Mouse (Mus musculus): ENCODE results near the gene Cyp2s1. TPM values are rescaled to one million over a fixed set of nuclear protein-coding genes. Genes with fewer than 3 reads are reported as not detected.

Cyp2s1 gene
- 1 to 10 TPM; 6.1 to 7.0 TPM for total RNA-seq (2021)

GRCm38 (mm10) chr7:25816241-25816919, at the start of gene Cyp2s1:
Gene Cyp2s1 (minus strand): TSS chr7:25816913.
- no peak for DNase-seq
- intact Hi-C loops (cut with DNase I), result no loop called here

- no peak for DNase-seq
- intact Hi-C loops (cut with DNase I), result no loop called here
These were observed 48.1 kb upstream of the Cyp2s1 start for GRCm38 (mm10) chr7:25864861-25865260.

GRCm38 (mm10) chr7:25863756-25864155, 47.0 kb upstream of the Cyp2s1 start:
- intact Hi-C loops (cut with DNase I), result no loop called here
- peak; percentile 10 to 21 for DNase-seq

GRCm38 (mm10) chr7:25862365-25862764, 45.7 kb upstream of the Cyp2s1 start:
- DNase-seq, result no peak
- intact Hi-C loops (cut with DNase I), result no loop called here

- intact Hi-C loops (cut with DNase I), result loop anchor here (10.0 kb wide), 1 partner anchor 1265 kb away; no protein-coding TSS in a partner anchor
- peak; percentile 15 to 27 for DNase-seq
These were observed 43.5 kb upstream of the Cyp2s1 start for GRCm38 (mm10) chr7:25859962-25860870.

- DNase-seq, result peak; percentile 65 to 79
- intact Hi-C loops (cut with DNase I), result loop anchor here (10.0 kb wide), 1 partner anchor 1270 kb away; no protein-coding TSS in a partner anchor
These were observed 38.4 kb upstream of the Cyp2s1 start for GRCm38 (mm10) chr7:25855082-25855481.

GRCm38 (mm10) chr7:25848444-25848812, 31.7 kb upstream of the Cyp2s1 start:
- intact Hi-C loops (cut with DNase I), result loop anchor here (5.0 kb wide), 1 partner anchor 91 kb away; no protein-coding TSS in a partner anchor
- no peak for DNase-seq

GRCm38 (mm10) chr7:25847722-25848443, 31.2 kb upstream of the Cyp2s1 start:
- intact Hi-C loops (cut with DNase I), result loop anchor here (5.0 kb wide), 1 partner anchor 91 kb away; no protein-coding TSS in a partner anchor
- peak; percentile 89 to 95 for DNase-seq

- no peak for DNase-seq
- intact Hi-C loops (cut with DNase I), result loop anchor here (5.0 kb wide), 1 partner anchor 88 kb away; no protein-coding TSS in a partner anchor
These were observed 28.2 kb upstream of the Cyp2s1 start for GRCm38 (mm10) chr7:25844885-25845284.

GRCm38 (mm10) chr7:25844423-25844822, 27.7 kb upstream of the Cyp2s1 start:
- peak in 1 of 2 experiments; percentile 9 for DNase-seq
- intact Hi-C loops (cut with DNase I), result no loop called here

- intact Hi-C loops (cut with DNase I), result no loop called here
- peak in 1 of 2 experiments; percentile 15 for DNase-seq
These were observed 26.8 kb upstream of the Cyp2s1 start for GRCm38 (mm10) chr7:25843492-25843891.

- no peak for DNase-seq
- intact Hi-C loops (cut with DNase I), result no loop called here
These were observed 24.2 kb upstream of the Cyp2s1 start for GRCm38 (mm10) chr7:25840908-25841307.

GRCm38 (mm10) chr7:25835188-25835891, 18.6 kb upstream of the Cyp2s1 start:
- DNase-seq, result peak; percentile 44 to 52
- intact Hi-C loops (cut with DNase I), result no loop called here

- peak; percentile 11 to 23 for DNase-seq
- intact Hi-C loops (cut with DNase I), result no loop called here
These were observed 15.1 kb upstream of the Cyp2s1 start for GRCm38 (mm10) chr7:25831557-25832530.

- intact Hi-C loops (cut with DNase I), result no loop called here
- no peak for DNase-seq
These were observed 13.5 kb upstream of the Cyp2s1 start for GRCm38 (mm10) chr7:25830251-25830650.

- intact Hi-C loops (cut with DNase I), result no loop called here
- DNase-seq, result peak; percentile 87 to 88
These were observed 10.5 kb upstream of the Cyp2s1 start for GRCm38 (mm10) chr7:25827199-25827598.

- DNase-seq, result no peak
- intact Hi-C loops (cut with DNase I), result no loop called here
These were observed 9.3 kb upstream of the Cyp2s1 start for GRCm38 (mm10) chr7:25826029-25826428.

GRCm38 (mm10) chr7:25825043-25825442, 8.3 kb upstream of the Cyp2s1 start:
- no peak for DNase-seq
- intact Hi-C loops (cut with DNase I), result no loop called here

GRCm38 (mm10) chr7:25815571-25815970, 1.1 kb downstream of the Cyp2s1 start:
- no peak for DNase-seq
- intact Hi-C loops (cut with DNase I), result no loop called here
